Mouse (Mus musculus): ENCODE data around the gene St7l.

St7l gene

GRCm38 (mm10) chr3:104905389-104905788, 41.6 kb downstream of the St7l start:
- no peak for DNase-seq

- DNase-seq, result no peak
Observed at GRCm38 (mm10) chr3:104906007-104906406, 42.2 kb downstream of the St7l start.

GRCm38 (mm10) chr3:104909195-104909594, 45.4 kb downstream of the St7l start:
- DNase-seq, result no peak

GRCm38 (mm10) chr3:104914986-104915385, 51.2 kb downstream of the St7l start:
- peak; percentile 30 for DNase-seq

- DNase-seq, result no peak
Observed at GRCm38 (mm10) chr3:104929385-104929784, 65.6 kb downstream of the St7l start.

GRCm38 (mm10) chr3:104937728-104938305, 74.0 kb downstream of the St7l start:
- DNase-seq, result no peak

- DNase-seq, result no peak
Observed at GRCm38 (mm10) chr3:104938327-104938726, 74.5 kb downstream of the St7l start.

- no peak for DNase-seq
Observed at GRCm38 (mm10) chr3:104940691-104941090, 76.9 kb downstream of the St7l start.

GRCm38 (mm10) chr3:104942682-104943081, 78.9 kb downstream of the St7l start:
- no peak for DNase-seq

- no peak for DNase-seq
Observed at GRCm38 (mm10) chr3:104943333-104943732, 79.5 kb downstream of the St7l start.

- DNase-seq, result no peak
Observed at GRCm38 (mm10) chr3:104944894-104945293, 81.1 kb downstream of the St7l start.

- no peak for DNase-seq
Observed at GRCm38 (mm10) chr3:104950926-104951325, 87.1 kb downstream of the St7l start.

- DNase-seq, result no peak
Observed at GRCm38 (mm10) chr3:104952891-104953670, 89.3 kb downstream of the St7l start.

- DNase-seq, result no peak
Observed at GRCm38 (mm10) chr3:104954137-104954536, 90.3 kb downstream of the St7l start.

- no peak for DNase-seq
Observed at GRCm38 (mm10) chr3:104954551-104954950, 90.7 kb downstream of the St7l start.

GRCm38 (mm10) chr3:104956131-104956581, 92.4 kb downstream of the St7l start:
- no peak for DNase-seq

GRCm38 (mm10) chr3:104960026-104961000, 96.5 kb downstream of the St7l start:
- DNase-seq, result peak; percentile 10

- peak; percentile 65 for DNase-seq
Observed at GRCm38 (mm10) chr3:104961066-104962059, 97.6 kb downstream of the St7l start, which contains the start of gene Wnt2b. Gene Wnt2b (minus strand): TSS chr3:104961921.

- peak; percentile 61 for DNase-seq
Observed at GRCm38 (mm10) chr3:104962141-104962611, 98.4 kb downstream of the St7l start.

- DNase-seq, result peak; percentile 13
Observed at GRCm38 (mm10) chr3:104962866-104963265, 99.1 kb downstream of the St7l start.
